Mouse (Mus musculus) stomach, postnatal 0 days (tissue): ENCODE measurements at regions not wholly inside any gene's neighbourhood (a gene's known extent, or its start where the extent isn't known, plus 50 kb on each side); places are given as distances from the start of the nearest gene placed in this dataset.

Experiments used
- CTCF ChIP-seq: IDR thresholded peaks from 2 replicates; pipeline ENCODE4 v1.5.1; 2016; ENCODE audit warnings: antibody characterized with exemption, low read depth, mild to moderate bottlenecking, moderate library complexity
- EP300 ChIP-seq: optimal IDR thresholded peaks from 2 replicates; pipeline ENCODE3; 2016; ENCODE audit warnings: antibody characterized with exemption

- no peak for TF ChIP-seq CTCF
- TF ChIP-seq EP300: no peak
These were observed 132.4 kb upstream of the Tmc3 start for GRCm38 (mm10) chr7:83452309-83452708.
